8 mouse cellular contexts compared by ENCODE assay signal in genomic region chr4:133278482-133278881, GRCm38 (mm10). TPM values are rescaled to one million over a fixed set of nuclear protein-coding genes. Genes with fewer than 3 reads are reported as not detected.
DNase-seq lines count a peak whose midpoint lies in the region; ATAC-seq and TF ChIP-seq lines count a peak whose summit lies in the region.

No protein-coding gene starts in this region.

- no peak overlapping the region for H3K9ac ChIP-seq in kidney, postnatal 0 days (ENCODE audit: low read depth, low read length)
- no peak overlapping the region for H3K9ac ChIP-seq in kidney, embryonic 14.5 days (ENCODE audit: low read depth, low read length)
- H3K9ac ChIP-seq in embryonic facial prominence, embryonic 14.5 days (ENCODE audit: low read depth, low read length), result peak overlapping the region; percentile 83; the same call in 1 of the 2 replicates
- H3K9ac ChIP-seq in intestine, embryonic 16.5 days (ENCODE audit: low read depth, low read length), result peak overlapping the region; percentile 92; the same call in 1 of the 2 replicates

- TF ChIP-seq CTCF in kidney, postnatal 0 days (IDR thresholded peaks at IDR 0.05; ENCODE audit: low read depth), result no peak

- H3K79me2 ChIP-seq in myocyte (ENCODE audit: control insufficient read depth, insufficient read depth), result peaks cover 31% of the 10 kb centered on the region

- H3K27ac ChIP-seq in kidney, postnatal 0 days, result peak overlapping the region; percentile 82; the same call in 1 of the 2 replicates
- no peak overlapping the region for H3K27ac ChIP-seq in kidney, embryonic 14.5 days (ENCODE audit: low read depth, low read length)
- peak overlapping the region; percentile 87 for H3K27ac ChIP-seq in embryonic facial prominence, embryonic 14.5 days (replicated peaks; ENCODE audit: low read depth, low read length)
- H3K27ac ChIP-seq in intestine, embryonic 16.5 days (ENCODE audit: low read length), result peak overlapping the region; percentile 76; the same call in 1 of the 2 replicates

- ATAC-seq in kidney, postnatal 0 days (replicated peaks; ENCODE audit: low FRiP score, low read depth), result no peak
- no peak for ATAC-seq in kidney, embryonic 14.5 days (ENCODE audit: low FRiP score, low TSS enrichment)
- ATAC-seq in embryonic facial prominence, embryonic 14.5 days (ENCODE audit: low read depth), result no peak
- no peak for ATAC-seq in intestine, embryonic 16.5 days

- WGBS in kidney, postnatal 0 days, result 85% methylated on average over 3 of the region's 3 CpGs
- 84% methylated on average over 3 of the region's 3 CpGs for WGBS in kidney, embryonic 14.5 days
- 81% methylated on average over 3 of the region's 3 CpGs for WGBS in embryonic facial prominence, embryonic 14.5 days
- WGBS in intestine, embryonic 16.5 days, result 90% methylated on average over 3 of the region's 3 CpGs

- no peaks in the 10 kb centered on the region for H3K9me3 ChIP-seq in kidney, postnatal 0 days (replicated peaks; ENCODE audit: low read length)
- H3K9me3 ChIP-seq in kidney, embryonic 14.5 days (ENCODE audit: control insufficient read depth, low read length), result no peaks in the 10 kb centered on the region
- H3K9me3 ChIP-seq in embryonic facial prominence, embryonic 14.5 days (ENCODE audit: control insufficient read depth, low read length), result no peaks in the 10 kb centered on the region
- no peaks in the 10 kb centered on the region for H3K9me3 ChIP-seq in intestine, embryonic 16.5 days (ENCODE audit: control insufficient read depth, low read length)

- peaks cover 6% of the 10 kb centered on the region for H3K4me1 ChIP-seq in kidney, postnatal 0 days (replicated peaks; ENCODE audit: insufficient read depth, low read length)
- H3K4me1 ChIP-seq in kidney, embryonic 14.5 days (ENCODE audit: control insufficient read depth, insufficient read depth, low read length), result peaks cover 23% of the 10 kb centered on the region
- H3K4me1 ChIP-seq in embryonic facial prominence, embryonic 14.5 days (ENCODE audit: control insufficient read depth, insufficient read depth, low read length), result peaks cover 45% of the 10 kb centered on the region
- peaks cover 22% of the 10 kb centered on the region for H3K4me1 ChIP-seq in intestine, embryonic 16.5 days (ENCODE audit: control insufficient read depth, insufficient read depth, low read length)

- no peak for DNase-seq in kidney, postnatal 0 days (ENCODE audit: low spot score)
- DNase-seq in embryonic facial prominence, embryonic 14.5 days (ENCODE audit: low spot score), result no peak
- DNase-seq in embryo, embryonic 10.5 days (ENCODE audit: low spot score), result no peak
- DNase-seq in urinary bladder, postnatal 25 days (ENCODE audit: low spot score), result no peak
- no peak for DNase-seq in frontal cortex, adult 2 months (ENCODE audit: extremely low spot score in 1 of 2, low spot score in 1 of 2)

- H3K4me3 ChIP-seq in kidney, postnatal 0 days (replicated peaks; ENCODE audit: low read depth, low read length), result 0 out of 2 replicates have a peak overlapping the region, but pooled peaks have one; percentile 55
- H3K4me3 ChIP-seq in kidney, embryonic 14.5 days (ENCODE audit: low read length), result no peak overlapping the region
- peak overlapping the region; percentile 74 for H3K4me3 ChIP-seq in embryonic facial prominence, embryonic 14.5 days (ENCODE audit: low read depth, low read length)
- H3K4me3 ChIP-seq in intestine, embryonic 16.5 days (ENCODE audit: low read length), result no peak overlapping the region
- peak overlapping the region; percentile 92 for H3K4me3 ChIP-seq in myocyte

- no peak for TF ChIP-seq POLR2A in myocyte (IDR thresholded peaks at IDR 0.05; ENCODE audit: insufficient read length, low read depth)

- H3ac ChIP-seq in myocyte (ENCODE audit: control insufficient read depth, insufficient read length), result no peak overlapping the region

- no peaks in the 10 kb centered on the region for H3K27me3 ChIP-seq in kidney, postnatal 0 days (ENCODE audit: insufficient read depth, low read length)
- no peaks in the 10 kb centered on the region for H3K27me3 ChIP-seq in kidney, embryonic 14.5 days (ENCODE audit: control insufficient read depth, insufficient read depth, low read length)
- H3K27me3 ChIP-seq in embryonic facial prominence, embryonic 14.5 days (replicated peaks; ENCODE audit: control insufficient read depth, insufficient read depth, low read length), result no peaks in the 10 kb centered on the region
- H3K27me3 ChIP-seq in intestine, embryonic 16.5 days (replicated peaks; ENCODE audit: control insufficient read depth, insufficient read depth, low read length), result no peaks in the 10 kb centered on the region
- no peaks in the 10 kb centered on the region for H3K27me3 ChIP-seq in myocyte (ENCODE audit: control insufficient read depth, insufficient read depth, insufficient read length)

- peak overlapping the region; percentile 80 for H3K4me2 ChIP-seq in kidney, postnatal 0 days (ENCODE audit: low read length)
- H3K4me2 ChIP-seq in kidney, embryonic 14.5 days (replicated peaks; ENCODE audit: low read depth, low read length), result no peak overlapping the region; the same call in 1 of the 2 replicates
- H3K4me2 ChIP-seq in embryonic facial prominence, embryonic 14.5 days (ENCODE audit: low read depth, low read length), result peak overlapping the region; percentile 72
- no peak overlapping the region for H3K4me2 ChIP-seq in intestine, embryonic 16.5 days (ENCODE audit: low read depth, low read length)
- H3K4me2 ChIP-seq in myocyte (ENCODE audit: low read depth), result peak overlapping the region; percentile 85

- H3K36me3 ChIP-seq in kidney, postnatal 0 days (ENCODE audit: insufficient read depth, low read length), result no peaks in the 10 kb centered on the region
- no peaks in the 10 kb centered on the region; the same call in 1 of the 2 replicates for H3K36me3 ChIP-seq in kidney, embryonic 14.5 days (ENCODE audit: control insufficient read depth, insufficient read depth, low read length)
- no peaks in the 10 kb centered on the region; the same call in 1 of the 2 replicates for H3K36me3 ChIP-seq in embryonic facial prominence, embryonic 14.5 days (ENCODE audit: control insufficient read depth, insufficient read depth, low read length)
- no peaks in the 10 kb centered on the region for H3K36me3 ChIP-seq in intestine, embryonic 16.5 days (ENCODE audit: control insufficient read depth, insufficient read depth, low read length)
- H3K36me3 ChIP-seq in myocyte (ENCODE audit: control insufficient read depth, insufficient read depth), result no peaks in the 10 kb centered on the region

TF ChIP-seq in myocyte, 11 proteins besides CTCF, POLR2A, EP300 and RAD21:
- TF ChIP-seq REST (IDR thresholded peaks at IDR 0.05; ENCODE audit: insufficient read depth, insufficient read length) (no peak), POLR2AphosphoS2 (IDR thresholded peaks at IDR 0.05; ENCODE audit: insufficient read length, low read depth) (no peak), E2F4 (IDR thresholded peaks at IDR 0.05; ENCODE audit: insufficient read depth) (no peak), CEBPB (IDR thresholded peaks at IDR 0.05; ENCODE audit: insufficient read depth, poor library complexity, severe bottlenecking) (no peak), TCF3 (IDR thresholded peaks at IDR 0.05; ENCODE audit: insufficient read length, low read depth) (no peak), USF1 (IDR thresholded peaks at IDR 0.05; ENCODE audit: low read depth) (no peak), MYOG (IDR thresholded peaks at IDR 0.05; ENCODE audit: control insufficient read depth in 1 of 3, insufficient read depth in 1 of 3, insufficient read length in 2 of 3, low read depth in 2 of 3) (no peak), MAX (IDR thresholded peaks at IDR 0.05; ENCODE audit: low read depth) (no peak), SRF (IDR thresholded peaks at IDR 0.05; ENCODE audit: control insufficient read depth, insufficient read length, low read depth) (no peak), TCF12 (IDR thresholded peaks at IDR 0.05; ENCODE audit: insufficient read depth, poor library complexity, severe bottlenecking) (no peak)

RNA-seq across cellular contexts. Expression of gene Tmem222, which starts 0.9 kb away (rescaled TPM):
- 74.5 and 81.2 TPM in 2 replicates for polyA plus RNA-seq in kidney, postnatal 0 days (2015; fragmentation: Nextera tagmentation; extraction: Ambion mirVana)
- polyA plus RNA-seq in kidney, embryonic 14.5 days (2014; fragmentation: Nextera tagmentation; extraction: Ambion mirVana), result 74.9 and 87.9 TPM in 2 replicates
- 68.3 and 80.7 TPM in 2 replicates for polyA plus RNA-seq in embryonic facial prominence, embryonic 14.5 days (2014; fragmentation: Nextera tagmentation; extraction: Ambion mirVana)
- 69.8 and 75.7 TPM in 2 replicates for polyA plus RNA-seq in intestine, embryonic 16.5 days (2015; fragmentation: Nextera tagmentation; extraction: Ambion mirVana)
- 66.9 TPM for polyA plus RNA-seq in myocyte (2012; fragmentation: generic; extraction: Trizol)
- 152 and 156 TPM in 2 replicates for polyA plus RNA-seq in frontal cortex, adult 2 months (2012; rRNA removed)

RNA-seq across cellular contexts. Expression of gene Sytl1, which starts 15.6 kb away (rescaled TPM):
- 2.5 and 2.8 TPM in 2 replicates for polyA plus RNA-seq in kidney, postnatal 0 days (2015; fragmentation: Nextera tagmentation; extraction: Ambion mirVana)
- polyA plus RNA-seq in kidney, embryonic 14.5 days (2014; fragmentation: Nextera tagmentation; extraction: Ambion mirVana), result 0.70 and 1.1 TPM in 2 replicates
- 11.0 and 11.5 TPM in 2 replicates for polyA plus RNA-seq in embryonic facial prominence, embryonic 14.5 days (2014; fragmentation: Nextera tagmentation; extraction: Ambion mirVana)
- 3.0 and 4.0 TPM in 2 replicates for polyA plus RNA-seq in intestine, embryonic 16.5 days (2015; fragmentation: Nextera tagmentation; extraction: Ambion mirVana)
- 3.4 TPM for polyA plus RNA-seq in myocyte (2012; fragmentation: generic; extraction: Trizol)
- polyA plus RNA-seq in frontal cortex, adult 2 months (2012; rRNA removed), result 1.2 and 1.6 TPM in 2 replicates

RNA-seq across cellular contexts. Expression of gene Map3k6, which starts 37.9 kb away (rescaled TPM):
- polyA plus RNA-seq in kidney, postnatal 0 days (2015; fragmentation: Nextera tagmentation; extraction: Ambion mirVana), result 3.4 and 4.2 TPM in 2 replicates
- polyA plus RNA-seq in kidney, embryonic 14.5 days (2014; fragmentation: Nextera tagmentation; extraction: Ambion mirVana), result 2.8 and 4.1 TPM in 2 replicates
- polyA plus RNA-seq in embryonic facial prominence, embryonic 14.5 days (2014; fragmentation: Nextera tagmentation; extraction: Ambion mirVana), result 6.0 and 7.9 TPM in 2 replicates
- polyA plus RNA-seq in intestine, embryonic 16.5 days (2015; fragmentation: Nextera tagmentation; extraction: Ambion mirVana), result 2.4 and 2.8 TPM in 2 replicates
- 4.6 TPM for polyA plus RNA-seq in myocyte (2012; fragmentation: generic; extraction: Trizol)
- 3.9 and 4.0 TPM in 2 replicates for polyA plus RNA-seq in frontal cortex, adult 2 months (2012; rRNA removed)

Comparison
In these comparisons a context has a peak if more than half of its experiments do, and no peak if none do; other contexts are left out.
1. H3K4me2 ChIP-seq: peak in kidney, postnatal 0 days (single experiment), embryonic facial prominence, embryonic 14.5 days (single experiment) and myocyte (single experiment); none in kidney, embryonic 14.5 days (single experiment) and intestine, embryonic 16.5 days (single experiment).
2. H3K4me3 ChIP-seq: peak in kidney, postnatal 0 days (single experiment), embryonic facial prominence, embryonic 14.5 days (single experiment) and myocyte (single experiment); none in kidney, embryonic 14.5 days (single experiment) and intestine, embryonic 16.5 days (single experiment).
3. H3K9ac ChIP-seq: peak in embryonic facial prominence, embryonic 14.5 days (single experiment) and intestine, embryonic 16.5 days (single experiment); none in kidney, postnatal 0 days (single experiment) and kidney, embryonic 14.5 days (single experiment).